In the genomic region with DNA sequence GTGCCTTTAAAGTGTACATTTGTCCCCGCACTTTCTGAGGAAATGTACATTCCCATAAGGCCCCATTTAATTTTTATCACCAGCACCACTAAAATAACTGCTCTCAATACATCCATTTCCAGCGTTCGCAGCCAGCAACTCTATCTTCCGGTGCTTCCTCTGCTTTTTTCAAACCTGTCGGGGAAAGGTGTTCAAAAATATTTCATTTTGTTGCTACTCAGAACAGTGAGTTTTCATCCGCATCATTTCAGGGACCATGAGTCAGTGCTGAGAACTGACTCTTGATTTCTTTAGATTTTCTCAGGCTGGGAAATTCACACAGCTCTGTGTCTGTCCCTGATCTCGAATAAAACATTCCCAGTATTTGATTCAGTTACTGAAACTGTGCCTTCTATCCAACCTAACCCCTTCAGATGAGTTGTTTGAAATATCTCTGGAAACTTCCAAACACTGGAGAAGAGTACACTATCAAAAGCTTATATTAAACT, we compare ENCODE assay signal across 23 mouse cellular contexts.
DNase-seq lines count a peak whose midpoint lies in the region; ATAC-seq and TF ChIP-seq lines count a peak whose summit lies in the region.
"Had no signal": no experiment of that assay in that cellular context is flagged by ENCODE, and none has a peak within 500 bp of the region (broad histone marks: within the 10 kb centered on the region; RNA-seq: fewer than 3 reads in every experiment).

No protein-coding gene starts in this region.

- no peak overlapping the region for H3K4me3 ChIP-seq in intestine, embryonic 16.5 days (ENCODE audit: low read length)
- H3K4me3 ChIP-seq in intestine, postnatal 0 days (ENCODE audit: low read depth, low read length), result no peak overlapping the region
- no peak overlapping the region for H3K4me3 ChIP-seq in stomach, embryonic 14.5 days (ENCODE audit: low read depth, low read length)
- no peak overlapping the region for H3K4me3 ChIP-seq in stomach, postnatal 0 days (ENCODE audit: low read depth, low read length)
- H3K4me3 ChIP-seq: forebrain, embryonic 10.5 days; forebrain, embryonic 13.5 days; gastrocnemius, adult 2 months; hindbrain, embryonic 10.5 days; hindbrain, embryonic 13.5 days had no signal

- TF ChIP-seq CTCF in intestine, postnatal 0 days (IDR thresholded peaks at IDR 0.05; ENCODE audit: low read depth), result no peak
- no peak for TF ChIP-seq CTCF in stomach, postnatal 0 days (IDR thresholded peaks at IDR 0.05; ENCODE audit: low read depth)

- no peaks in the 10 kb centered on the region for H3K36me3 ChIP-seq in intestine, embryonic 16.5 days (ENCODE audit: control insufficient read depth, insufficient read depth, low read length)
- H3K36me3 ChIP-seq in intestine, postnatal 0 days (ENCODE audit: control insufficient read depth, insufficient read depth), result no peaks in the 10 kb centered on the region
- no peaks in the 10 kb centered on the region for H3K36me3 ChIP-seq in stomach, embryonic 14.5 days (ENCODE audit: control insufficient read depth, insufficient read depth, low read length)
- H3K36me3 ChIP-seq in stomach, postnatal 0 days (ENCODE audit: control insufficient read depth, insufficient read depth, low read length), result no peaks in the 10 kb centered on the region
- H3K36me3 ChIP-seq: forebrain, embryonic 10.5 days; hindbrain, embryonic 10.5 days; hindbrain, embryonic 13.5 days had no signal

- H3K4me1 ChIP-seq in intestine, embryonic 16.5 days (ENCODE audit: control insufficient read depth, insufficient read depth, low read length), result no peaks in the 10 kb centered on the region
- H3K4me1 ChIP-seq in intestine, postnatal 0 days (replicated peaks; ENCODE audit: control insufficient read depth, insufficient read depth, low read length), result no peaks in the 10 kb centered on the region
- no peaks in the 10 kb centered on the region for H3K4me1 ChIP-seq in stomach, embryonic 14.5 days (ENCODE audit: control insufficient read depth, insufficient read depth, low read length)
- H3K4me1 ChIP-seq in stomach, postnatal 0 days (replicated peaks; ENCODE audit: control insufficient read depth, insufficient read depth), result no peaks in the 10 kb centered on the region
- H3K4me1 ChIP-seq: forebrain, embryonic 10.5 days; forebrain, embryonic 13.5 days; hindbrain, embryonic 10.5 days; hindbrain, embryonic 13.5 days had no signal

- TF ChIP-seq EP300 in stomach, postnatal 0 days (optimal IDR thresholded peaks at IDR 0.05), result no peak

- H3K9ac ChIP-seq in intestine, embryonic 16.5 days (ENCODE audit: low read depth, low read length), result no peak overlapping the region
- no peak overlapping the region for H3K9ac ChIP-seq in intestine, postnatal 0 days (ENCODE audit: low read depth, low read length)
- H3K9ac ChIP-seq in stomach, embryonic 14.5 days (replicated peaks; ENCODE audit: low read depth, low read length), result no peak overlapping the region
- H3K9ac ChIP-seq in stomach, postnatal 0 days (ENCODE audit: low read length), result no peak overlapping the region
- H3K9ac ChIP-seq: forebrain, embryonic 13.5 days; hindbrain, embryonic 13.5 days had no signal

- no peaks in the 10 kb centered on the region for H3K9me3 ChIP-seq in intestine, embryonic 16.5 days (ENCODE audit: control insufficient read depth, low read length)
- H3K9me3 ChIP-seq in intestine, postnatal 0 days (ENCODE audit: control insufficient read depth), result no peaks in the 10 kb centered on the region
- no peaks in the 10 kb centered on the region for H3K9me3 ChIP-seq in stomach, embryonic 14.5 days (ENCODE audit: control insufficient read depth, low read depth, low read length)
- H3K9me3 ChIP-seq in stomach, postnatal 0 days (ENCODE audit: control insufficient read depth, low read length), result no peaks in the 10 kb centered on the region
- H3K9me3 ChIP-seq: forebrain, embryonic 10.5 days; forebrain, embryonic 13.5 days; hindbrain, embryonic 10.5 days; hindbrain, embryonic 13.5 days had no signal

- no peak overlapping the region for H3K27ac ChIP-seq in intestine, embryonic 16.5 days (ENCODE audit: low read length)
- H3K27ac ChIP-seq in intestine, postnatal 0 days (ENCODE audit: low read depth, low read length), result no peak overlapping the region
- peak overlapping the region; percentile 24; the same call in 1 of the 2 replicates for H3K27ac ChIP-seq in stomach, embryonic 14.5 days (ENCODE audit: low read length)
- H3K27ac ChIP-seq in stomach, postnatal 0 days (replicated peaks), result no peak overlapping the region
- H3K27ac ChIP-seq: forebrain, embryonic 10.5 days; forebrain, embryonic 13.5 days; gastrocnemius, adult 2 months; hindbrain, embryonic 10.5 days; hindbrain, embryonic 13.5 days had no signal

- H3K4me2 ChIP-seq in intestine, embryonic 16.5 days (ENCODE audit: low read depth, low read length), result no peak overlapping the region
- no peak overlapping the region for H3K4me2 ChIP-seq in intestine, postnatal 0 days (replicated peaks; ENCODE audit: low read depth)
- H3K4me2 ChIP-seq in stomach, embryonic 14.5 days (replicated peaks; ENCODE audit: low read depth, low read length), result no peak overlapping the region
- H3K4me2 ChIP-seq in stomach, postnatal 0 days (replicated peaks; ENCODE audit: low read depth), result no peak overlapping the region
- H3K4me2 ChIP-seq: forebrain, embryonic 13.5 days; heart, embryonic 11.5 days; hindbrain, embryonic 13.5 days had no signal

- 54% methylated on average over 7 of the region's 7 CpGs for WGBS in intestine, embryonic 16.5 days
- WGBS in intestine, postnatal 0 days, result 66% methylated on average over 7 of the region's 7 CpGs
- WGBS in stomach, embryonic 14.5 days, result 44% methylated on average over 7 of the region's 7 CpGs
- 46% methylated on average over 7 of the region's 7 CpGs for WGBS in stomach, postnatal 0 days

- peak; percentile 92 for ATAC-seq in frontal cortex, adult (ENCODE audit: low TSS enrichment)
- peak; percentile 36; the same call in 1 of the 2 replicates for ATAC-seq in intestine, embryonic 16.5 days
- no peak for ATAC-seq in intestine, postnatal 0 days
- peak; percentile 42; the same call in 1 of the 2 replicates for ATAC-seq in stomach, embryonic 14.5 days (ENCODE audit: insufficient number of reproducible peaks, insufficient read depth, low FRiP score, low read depth)
- no peak for ATAC-seq in stomach, postnatal 0 days (ENCODE audit: low FRiP score, low TSS enrichment)
- ATAC-seq: activated CD4-positive, CD25-positive, alpha-beta regulatory T cell, adult 4 months; forebrain, embryonic 13.5 days; forebrain, embryonic 16.5 days; hindbrain, embryonic 16.5 days had no signal

- DNase-seq in frontal cortex, postnatal 10 days (ENCODE audit: low spot score in 2 of 2), result no peak
- no peak for DNase-seq in stomach, postnatal 0 days (ENCODE audit: low spot score)
- DNase-seq in layer of hippocampus, postnatal 14 days (ENCODE audit: low spot score in 2 of 2), result no peak
- DNase-seq: adrenal gland, adult 8-10 months; adrenal gland, postnatal 25 days; cerebellum, adult 18-20 months; cerebellum, adult 9-10 months; cerebellum, postnatal 14 days; gastrocnemius, adult 2 months; gastrocnemius, postnatal 14 days; heart, adult 11 months had no signal

- H3K27me3 ChIP-seq in intestine, embryonic 16.5 days (replicated peaks; ENCODE audit: control insufficient read depth, insufficient read depth, low read length), result no peaks in the 10 kb centered on the region
- H3K27me3 ChIP-seq in intestine, postnatal 0 days (replicated peaks; ENCODE audit: control insufficient read depth, insufficient read depth, low read length), result no peaks in the 10 kb centered on the region
- no peaks in the 10 kb centered on the region for H3K27me3 ChIP-seq in stomach, embryonic 14.5 days (ENCODE audit: control insufficient read depth, insufficient read depth, low read length)
- H3K27me3 ChIP-seq in stomach, postnatal 0 days (ENCODE audit: control insufficient read depth, insufficient read depth, low read length), result no peaks in the 10 kb centered on the region
- H3K27me3 ChIP-seq: forebrain, embryonic 13.5 days; hindbrain, embryonic 13.5 days had no signal

Comparison
In these comparisons a context has a peak if more than half of its experiments do, and no peak if none do; other contexts are left out.
1. ATAC-seq: peak in frontal cortex, adult (single experiment), intestine, embryonic 16.5 days (single experiment) and stomach, embryonic 14.5 days (single experiment); none in intestine, postnatal 0 days (single experiment) and stomach, postnatal 0 days (single experiment).